Mouse (Mus musculus): Measurements from ENCODE around the gene Vmn2r83. TPM values are rescaled to one million over a fixed set of nuclear protein-coding genes. Genes with fewer than 3 reads are reported as not detected.
A peak's percentile ranks its signal among the peaks of the same experiment; 100 is the strongest.

Vmn2r83 gene
- polyA plus RNA-seq, 1 experiment = not detected

GRCm38 (mm10) chr10:79526661-79527452 is 58.3 kb downstream of the Vmn2r83 start:
- 86% methylated on average over 12 of the region's 12 CpGs for WGBS
- DNase-seq = no peak
- Histone ChIP-seq H3K4me3 (replicated peaks; ENCODE audit: extremely low read depth, low read depth, low read length) (no peak overlapping the region), H3K4me1 (ENCODE audit: control insufficient read depth, insufficient read depth, low read length) (no peaks in the 10 kb centered on the region)
- TF ChIP-seq POLR2A (IDR thresholded peaks at IDR 0.05; ENCODE audit: borderline replicate concordance, extremely low read depth, low read depth, low read length) = no peak
- no peak for TF ChIP-seq CTCF (IDR thresholded peaks at IDR 0.05; ENCODE audit: insufficient read depth, low read length)

GRCm38 (mm10) chr10:79527453-79527845 is 58.9 kb downstream of the Vmn2r83 start:
- TF ChIP-seq CTCF (IDR thresholded peaks at IDR 0.05; ENCODE audit: insufficient read depth, low read length) (no peak), POLR2A (IDR thresholded peaks at IDR 0.05; ENCODE audit: borderline replicate concordance, extremely low read depth, low read depth, low read length) (no peak)
- WGBS = 76% methylated on average over 6 of the region's 6 CpGs
- Histone ChIP-seq H3K4me1 (ENCODE audit: control insufficient read depth, insufficient read depth, low read length) (no peaks in the 10 kb centered on the region), H3K4me3 (replicated peaks; ENCODE audit: extremely low read depth, low read depth, low read length) (no peak overlapping the region)
- DNase-seq = peak; percentile 3

DNA sequence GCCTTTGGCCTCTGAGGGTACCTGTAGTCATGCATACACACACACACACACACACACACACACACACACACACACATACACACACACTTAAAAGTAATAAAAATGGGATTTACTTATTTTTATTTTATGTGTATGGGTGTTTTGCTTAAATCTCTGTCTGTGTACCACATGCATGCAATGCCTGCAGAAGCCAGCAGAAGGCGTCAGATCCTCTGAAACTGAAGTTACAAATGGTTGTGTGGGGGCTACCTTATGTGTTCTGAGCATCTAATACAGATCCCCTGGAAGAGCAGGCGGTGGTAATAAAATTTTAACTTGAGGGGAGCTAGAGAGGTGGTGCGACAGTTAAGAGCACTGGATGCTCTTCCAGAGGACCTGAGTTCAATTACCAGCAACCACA is 59.5 kb downstream of the Vmn2r83 start:
- DNase-seq = no peak
- H3K4me1 ChIP-seq (ENCODE audit: control insufficient read depth, insufficient read depth, low read length) = no peaks in the 10 kb centered on the region
- TF ChIP-seq POLR2A (IDR thresholded peaks at IDR 0.05; ENCODE audit: borderline replicate concordance, extremely low read depth, low read depth, low read length) = no peak
- no peak overlapping the region for H3K4me3 ChIP-seq (replicated peaks; ENCODE audit: extremely low read depth, low read depth, low read length)
- WGBS = 90% methylated on average over 3 of the region's 3 CpGs

DNA sequence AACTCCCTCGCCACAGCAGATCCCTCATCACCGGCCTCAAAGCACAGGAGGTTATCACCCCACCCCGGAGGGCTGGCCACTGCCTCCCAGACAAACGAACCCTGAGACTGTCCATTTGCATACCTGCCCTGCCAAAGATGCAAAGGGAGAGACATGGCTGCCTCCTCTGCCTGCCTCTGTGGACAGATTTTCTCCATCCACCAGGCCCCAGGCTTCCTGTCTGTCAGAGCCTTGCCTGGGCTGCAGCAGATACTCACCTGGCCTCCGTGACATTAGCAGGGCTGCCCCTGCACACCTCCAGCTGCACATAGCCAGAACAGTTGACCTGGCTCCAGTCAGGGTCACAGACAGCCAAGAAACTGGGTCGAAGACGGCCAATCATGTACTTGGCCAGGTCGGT is 61.7 kb downstream of the Vmn2r83 start:
- H3K4me3 ChIP-seq (replicated peaks; ENCODE audit: extremely low read depth, low read depth, low read length) = no peak overlapping the region
- peak; percentile 1 for DNase-seq
- 73% methylated on average over 8 of the region's 8 CpGs for WGBS
- no peaks in the 10 kb centered on the region for H3K4me1 ChIP-seq (ENCODE audit: control insufficient read depth, insufficient read depth, low read length)
- TF ChIP-seq CTCF (IDR thresholded peaks at IDR 0.05; ENCODE audit: insufficient read depth, low read length) = no peak
- no peak for TF ChIP-seq POLR2A (IDR thresholded peaks at IDR 0.05; ENCODE audit: borderline replicate concordance, extremely low read depth, low read depth, low read length)

DNA sequence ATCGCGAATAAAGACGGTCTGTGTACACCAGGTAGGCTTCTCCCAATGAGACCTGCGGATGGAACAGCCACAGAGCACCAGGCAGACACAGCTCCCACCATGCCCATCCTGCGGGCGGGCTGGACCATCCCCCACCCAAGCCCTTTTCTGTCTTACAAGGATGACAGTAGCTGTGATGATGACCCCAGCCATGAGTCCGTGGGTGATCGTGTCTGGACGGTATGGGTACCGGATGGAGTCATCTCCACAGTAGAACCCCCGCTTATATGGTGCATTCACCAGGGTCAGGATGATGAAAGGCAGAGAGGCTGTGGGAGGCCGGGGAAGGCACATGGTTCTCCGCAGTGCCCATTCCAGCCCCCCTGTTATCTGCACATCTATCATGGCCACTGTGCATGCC is 62.2 kb downstream of the Vmn2r83 start:
- TF ChIP-seq POLR2A (IDR thresholded peaks at IDR 0.05; ENCODE audit: borderline replicate concordance, extremely low read depth, low read depth, low read length) = no peak
- no peak for TF ChIP-seq CTCF (IDR thresholded peaks at IDR 0.05; ENCODE audit: insufficient read depth, low read length)
- DNase-seq = no peak
- 95% methylated on average over 13 of the region's 13 CpGs for WGBS

DNA sequence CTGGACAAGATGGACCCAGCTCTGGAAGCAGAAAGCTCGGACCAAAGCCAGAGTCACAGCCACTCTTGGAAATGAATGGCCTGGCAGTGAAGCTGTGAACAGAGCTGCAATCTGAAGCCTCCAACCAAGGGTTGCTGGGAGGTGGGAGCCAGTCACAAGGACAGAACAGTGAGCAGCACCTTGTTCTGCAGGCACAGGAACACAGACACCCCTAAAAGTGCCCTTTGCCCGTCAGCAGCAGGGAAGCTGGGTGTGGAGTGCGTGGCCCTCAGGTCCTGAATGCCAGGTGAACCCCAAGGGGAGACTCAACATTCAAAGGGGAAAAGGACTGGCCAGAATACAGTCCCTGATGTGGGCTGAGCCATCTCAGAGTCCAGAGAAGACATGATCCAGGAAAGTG is 63.1 kb downstream of the Vmn2r83 start:
- H3K4me3 ChIP-seq (replicated peaks; ENCODE audit: extremely low read depth, low read depth, low read length) = no peak overlapping the region
- TF ChIP-seq CTCF (IDR thresholded peaks at IDR 0.05; ENCODE audit: insufficient read depth, low read length) (no peak), POLR2A (IDR thresholded peaks at IDR 0.05; ENCODE audit: borderline replicate concordance, extremely low read depth, low read depth, low read length) (no peak)
- no peaks in the 10 kb centered on the region for H3K4me1 ChIP-seq (ENCODE audit: control insufficient read depth, insufficient read depth, low read length)
- peak; percentile 1 for DNase-seq
- 88% methylated on average over 3 of the region's 3 CpGs for WGBS

More for the DNA sequence above, 62.2 kb downstream of the Vmn2r83 start:
- Histone ChIP-seq H3K4me3 (replicated peaks; ENCODE audit: extremely low read depth, low read depth, low read length) (no peak overlapping the region), H3K4me1 (ENCODE audit: control insufficient read depth, insufficient read depth, low read length) (no peaks in the 10 kb centered on the region)

- TF ChIP-seq POLR2A (IDR thresholded peaks at IDR 0.05; ENCODE audit: borderline replicate concordance, extremely low read depth, low read depth, low read length) = no peak
- no peak for TF ChIP-seq CTCF (IDR thresholded peaks at IDR 0.05; ENCODE audit: insufficient read depth, low read length)
- 36% methylated on average over 3 of the region's 3 CpGs for WGBS
- H3K4me1 ChIP-seq (ENCODE audit: control insufficient read depth, insufficient read depth, low read length) = no peaks in the 10 kb centered on the region
- peak overlapping the region; percentile 61 for H3K4me3 ChIP-seq (replicated peaks; ENCODE audit: extremely low read depth, low read depth, low read length)
- DNase-seq = no peak
Measured at GRCm38 (mm10) chr10:79532678-79533077, 64.1 kb downstream of the Vmn2r83 start.

DNA sequence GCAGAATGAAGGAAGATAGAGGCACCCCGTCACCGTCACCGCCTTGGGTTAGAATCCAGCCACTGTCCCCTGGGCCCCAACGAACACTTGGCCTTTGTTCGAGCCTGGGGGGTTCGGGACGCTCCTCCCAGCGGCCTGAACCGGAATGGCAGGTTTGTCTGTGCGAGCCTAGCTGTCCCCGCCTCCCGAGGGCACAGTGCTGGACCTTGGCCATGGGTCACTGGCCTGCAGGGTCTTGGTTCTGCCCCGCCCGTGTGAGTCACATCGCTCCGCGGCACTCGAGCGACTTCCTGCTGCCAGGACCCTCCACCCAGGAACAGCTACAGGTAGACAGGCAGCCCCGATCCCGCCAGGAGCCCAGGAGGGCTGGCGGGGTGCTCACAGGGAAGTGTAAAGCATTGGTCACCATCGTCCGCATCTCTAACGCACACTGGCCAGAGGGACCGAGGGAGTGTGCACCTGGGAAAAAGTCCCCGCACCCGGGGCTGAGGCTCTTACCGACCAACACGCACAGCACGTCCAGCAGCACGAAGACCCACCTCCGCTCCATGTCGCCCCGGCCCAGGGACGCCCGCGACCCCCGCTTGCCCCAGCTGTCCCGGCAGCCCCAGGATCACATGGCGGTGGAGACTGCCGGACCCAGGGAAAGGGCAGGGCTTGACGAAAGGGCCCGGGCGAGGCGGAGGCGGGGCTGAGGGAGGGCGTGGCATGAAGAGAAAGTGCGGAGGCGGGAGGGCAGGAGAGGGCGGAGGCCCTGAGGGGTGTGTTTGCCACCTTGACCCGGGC is 64.8 kb downstream of the Vmn2r83 start, which contains the start of gene Plpp2:
Plpp2 (minus strand) TSS at position 671 of the 786 bp plus-strand sequence.
- DNase-seq = peak; percentile 85
- no peaks in the 10 kb centered on the region for H3K4me1 ChIP-seq (ENCODE audit: control insufficient read depth, insufficient read depth, low read length)
- WGBS = under 1% methylated on average over 52 of the region's 52 CpGs
- TF ChIP-seq CTCF (IDR thresholded peaks at IDR 0.05; ENCODE audit: insufficient read depth, low read length) (peak; percentile 34), POLR2A (IDR thresholded peaks at IDR 0.05; ENCODE audit: borderline replicate concordance, extremely low read depth, low read depth, low read length) (0 out of 2 replicates have a peak, but pooled peaks have one; percentile 5)
- H3K4me3 ChIP-seq (replicated peaks; ENCODE audit: extremely low read depth, low read depth, low read length) = peak within 1 kb of the TSS; percentile 61

GRCm38 (mm10) chr10:79534426-79534825 is 65.9 kb downstream of the Vmn2r83 start:
- TF ChIP-seq POLR2A (IDR thresholded peaks at IDR 0.05; ENCODE audit: borderline replicate concordance, extremely low read depth, low read depth, low read length) (no peak), CTCF (IDR thresholded peaks at IDR 0.05; ENCODE audit: insufficient read depth, low read length) (no peak)
- DNase-seq = no peak
- Histone ChIP-seq H3K4me1 (ENCODE audit: control insufficient read depth, insufficient read depth, low read length) (no peaks in the 10 kb centered on the region; the same call in 1 of the 2 replicates), H3K4me3 (replicated peaks; ENCODE audit: extremely low read depth, low read depth, low read length) (no peak overlapping the region)
- WGBS = 80% methylated on average over 2 of the region's 2 CpGs
